Comparison of ENCODE assay signal across 25 mouse cellular contexts in the genomic region with DNA sequence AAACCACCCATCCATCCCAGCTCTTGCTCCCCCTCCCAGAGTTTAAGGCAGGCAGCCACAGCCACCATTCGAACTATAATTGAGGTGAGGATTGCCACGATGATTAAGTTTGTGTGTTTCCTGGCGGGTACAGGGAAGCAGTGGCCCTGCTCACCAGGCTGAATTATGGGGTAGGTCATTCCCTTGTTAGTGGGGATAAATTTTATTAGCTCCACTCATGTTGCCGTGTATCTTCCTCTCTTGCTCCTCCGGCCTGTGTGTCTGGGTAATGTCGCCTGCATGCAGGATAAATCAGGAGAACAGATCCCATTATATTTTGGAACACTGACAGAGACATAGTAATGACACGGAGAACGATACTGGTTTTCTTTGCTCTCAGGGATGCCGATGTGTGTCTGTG.
DNase-seq lines count a peak whose midpoint lies in the region; ATAC-seq lines count a peak whose summit lies in the region.
"Had no signal": no experiment of that assay in that cellular context is flagged by ENCODE, and none has a peak within 500 bp of the region (broad histone marks: within the 10 kb centered on the region; RNA-seq: fewer than 3 reads in every experiment).

No protein-coding gene starts in this region.

- no peak overlapping the region for H3K4me2 ChIP-seq in hindbrain, embryonic 16.5 days (ENCODE audit: low read length)
- H3K4me2 ChIP-seq in limb, embryonic 11.5 days (ENCODE audit: low read depth, severe bottlenecking) = no peak overlapping the region
- H3K4me2 ChIP-seq in neural tube, embryonic 14.5 days (ENCODE audit: low read depth, low read length) = no peak overlapping the region
- H3K4me2 ChIP-seq: embryonic facial prominence, embryonic 13.5 days; forebrain, embryonic 12.5 days; forebrain, embryonic 15.5 days; heart, embryonic 11.5 days; hindbrain, embryonic 14.5 days had no signal

- ATAC-seq in hindbrain, embryonic 16.5 days = no peak
- no peak for ATAC-seq in limb, embryonic 11.5 days (ENCODE audit: insufficient number of reproducible peaks, low FRiP score, low TSS enrichment, low read depth)
- ATAC-seq in neural tube, embryonic 14.5 days (ENCODE audit: low read depth) = 0 out of 2 replicates have a peak, but pooled peaks have one; percentile 32
- ATAC-seq: forebrain, embryonic 15.5 days; Patski had no signal

- peak; percentile 26 to 38 for DNase-seq in adrenal gland, adult (ENCODE audit: inconsistent age in 2 of 2, low spot score in 1 of 2)
- DNase-seq in adrenal gland, postnatal 4 days (ENCODE audit: low spot score in 2 of 2) = no peak
- no peak for DNase-seq in hindbrain, embryonic 10.5 days (ENCODE audit: low spot score)
- DNase-seq in limb, embryonic 11.5 days (ENCODE audit: low spot score) = no peak
- no peak for DNase-seq in limb, embryonic 10.5 days (ENCODE audit: low spot score)
- DNase-seq in neural tube, embryonic 10.5 days (ENCODE audit: extremely low spot score, low spot score) = no peak
- DNase-seq: adrenal gland, postnatal 10 days; adrenal gland, postnatal 36 days; cerebellum, adult 11-12 months; cerebellum, adult 8-10 months; cerebellum, postnatal 36 days; embryo, embryonic 11 days; gastrocnemius, postnatal 10 days; gastrocnemius, postnatal 36 days; heart, postnatal 36 days had no signal

- H3K27me3 ChIP-seq in hindbrain, embryonic 10.5 days (ENCODE audit: insufficient read depth, poor library complexity, severe bottlenecking) = no peaks in the 10 kb centered on the region
- H3K27me3 ChIP-seq in hindbrain, embryonic 16.5 days (replicated peaks; ENCODE audit: control insufficient read depth, insufficient read depth, low read length) = no peaks in the 10 kb centered on the region
- H3K27me3 ChIP-seq in limb, embryonic 11.5 days (ENCODE audit: control insufficient read depth, insufficient read depth, low read length) = no peaks in the 10 kb centered on the region
- no peaks in the 10 kb centered on the region for H3K27me3 ChIP-seq in limb, embryonic 10.5 days (ENCODE audit: low read depth, poor library complexity, severe bottlenecking)
- H3K27me3 ChIP-seq in neural tube, embryonic 14.5 days (ENCODE audit: control insufficient read depth, insufficient read depth, low read length) = no peaks in the 10 kb centered on the region
- H3K27me3 ChIP-seq: embryonic facial prominence, embryonic 13.5 days; forebrain, embryonic 12.5 days; forebrain, embryonic 15.5 days; Patski had no signal

- H3K27ac ChIP-seq in hindbrain, embryonic 10.5 days = 0 out of 2 replicates have a peak overlapping the region, but pooled peaks have one; percentile 16
- H3K27ac ChIP-seq in hindbrain, embryonic 16.5 days (ENCODE audit: low read depth, low read length) = no peak overlapping the region
- H3K27ac ChIP-seq in limb, embryonic 11.5 days (replicated peaks; ENCODE audit: low read depth, low read length) = no peak overlapping the region
- H3K27ac ChIP-seq in limb, embryonic 10.5 days = no peak overlapping the region
- H3K27ac ChIP-seq in neural tube, embryonic 14.5 days (ENCODE audit: low read depth, low read length) = no peak overlapping the region
- H3K27ac ChIP-seq: embryonic facial prominence, embryonic 10.5 days; embryonic facial prominence, embryonic 13.5 days; forebrain, embryonic 12.5 days; forebrain, embryonic 15.5 days; hindbrain, embryonic 14.5 days had no signal

- H3K4me3 ChIP-seq in hindbrain, embryonic 10.5 days = no peak overlapping the region
- no peak overlapping the region for H3K4me3 ChIP-seq in hindbrain, embryonic 16.5 days (ENCODE audit: low read length)
- H3K4me3 ChIP-seq in limb, embryonic 11.5 days (ENCODE audit: low read depth, low read length) = no peak overlapping the region
- no peak overlapping the region for H3K4me3 ChIP-seq in limb, embryonic 10.5 days
- H3K4me3 ChIP-seq in neural tube, embryonic 14.5 days (ENCODE audit: low read depth, low read length) = no peak overlapping the region
- H3K4me3 ChIP-seq: embryonic facial prominence, embryonic 10.5 days; embryonic facial prominence, embryonic 13.5 days; erythroblast, embryonic 14.5 days; forebrain, embryonic 12.5 days; forebrain, embryonic 15.5 days had no signal

- no peaks in the 10 kb centered on the region for H3K36me3 ChIP-seq in hindbrain, embryonic 10.5 days
- H3K36me3 ChIP-seq in hindbrain, embryonic 16.5 days (ENCODE audit: control insufficient read depth, insufficient read depth, low read length) = no peaks in the 10 kb centered on the region
- H3K36me3 ChIP-seq in limb, embryonic 11.5 days (ENCODE audit: control insufficient read depth, insufficient read depth, low read length) = no peaks in the 10 kb centered on the region
- H3K36me3 ChIP-seq in limb, embryonic 10.5 days = no peaks in the 10 kb centered on the region
- H3K36me3 ChIP-seq in neural tube, embryonic 14.5 days (ENCODE audit: control insufficient read depth, insufficient read depth, low read length) = no peaks in the 10 kb centered on the region
- H3K36me3 ChIP-seq: embryonic facial prominence, embryonic 10.5 days; embryonic facial prominence, embryonic 13.5 days; forebrain, embryonic 12.5 days; forebrain, embryonic 15.5 days had no signal

- H3K9ac ChIP-seq in hindbrain, embryonic 16.5 days (ENCODE audit: low read depth, low read length) = no peak overlapping the region
- H3K9ac ChIP-seq in limb, embryonic 11.5 days (ENCODE audit: low read length) = 0 out of 2 replicates have a peak overlapping the region, but pooled peaks have one; percentile 17
- no peak overlapping the region for H3K9ac ChIP-seq in neural tube, embryonic 14.5 days (replicated peaks; ENCODE audit: low read depth, low read length)
- H3K9ac ChIP-seq: embryonic facial prominence, embryonic 13.5 days; forebrain, embryonic 12.5 days; forebrain, embryonic 15.5 days; hindbrain, embryonic 14.5 days had no signal

- H3K4me1 ChIP-seq in hindbrain, embryonic 10.5 days (replicated peaks) = peaks cover 22% of the 10 kb centered on the region
- no peaks in the 10 kb centered on the region; the same call in none of the 2 replicates for H3K4me1 ChIP-seq in hindbrain, embryonic 16.5 days (ENCODE audit: control insufficient read depth, insufficient read depth, low read depth, low read length)
- H3K4me1 ChIP-seq in limb, embryonic 11.5 days (ENCODE audit: control insufficient read depth, insufficient read depth, low read length) = no peaks in the 10 kb centered on the region
- peaks cover 36% of the 10 kb centered on the region for H3K4me1 ChIP-seq in limb, embryonic 10.5 days
- 0 out of 2 replicates have a peak, but pooled peaks cover 3% of the 10 kb centered on the region for H3K4me1 ChIP-seq in neural tube, embryonic 14.5 days (ENCODE audit: control insufficient read depth, insufficient read depth, low read length)

- no peaks in the 10 kb centered on the region for H3K9me3 ChIP-seq in hindbrain, embryonic 10.5 days
- H3K9me3 ChIP-seq in hindbrain, embryonic 16.5 days (ENCODE audit: control insufficient read depth, low read length) = no peaks in the 10 kb centered on the region
- H3K9me3 ChIP-seq in limb, embryonic 11.5 days (ENCODE audit: control insufficient read depth, low read length) = no peaks in the 10 kb centered on the region
- no peaks in the 10 kb centered on the region for H3K9me3 ChIP-seq in limb, embryonic 10.5 days (replicated peaks)
- no peaks in the 10 kb centered on the region for H3K9me3 ChIP-seq in neural tube, embryonic 14.5 days (ENCODE audit: control insufficient read depth, low read length)
- H3K9me3 ChIP-seq: embryonic facial prominence, embryonic 10.5 days; embryonic facial prominence, embryonic 13.5 days; forebrain, embryonic 12.5 days; forebrain, embryonic 15.5 days had no signal

- 79% methylated on average over 9 of the region's 9 CpGs for WGBS in hindbrain, embryonic 10.5 days
- 67% methylated on average over 9 of the region's 9 CpGs for WGBS in hindbrain, embryonic 16.5 days
- 51% methylated on average over 9 of the region's 9 CpGs for WGBS in limb, embryonic 11.5 days
- WGBS in limb, embryonic 10.5 days = 61% methylated on average over 9 of the region's 9 CpGs
- 60% methylated on average over 9 of the region's 9 CpGs for WGBS in neural tube, embryonic 14.5 days

Comparison
In these comparisons a context has a peak if more than half of its experiments do, and no peak if none do; other contexts are left out.
1. DNase-seq: peak in adrenal gland, adult (2 of 2); none in adrenal gland, postnatal 4 days (0 of 2), hindbrain, embryonic 10.5 days (single experiment), limb, embryonic 11.5 days (single experiment), limb, embryonic 10.5 days (single experiment) and neural tube, embryonic 10.5 days (single experiment).